Mouse (Mus musculus) myocyte (in vitro differentiated cells): Measurements from ENCODE around the gene Rhbdl2.
A peak's percentile ranks its signal among the peaks of the same experiment; 100 is the strongest.

Experiments used
- CEBPB ChIP-seq: IDR thresholded peaks from 2 replicates; pipeline ENCODE4 v1.6.1; 2011; ENCODE audit warnings: mild to moderate bottlenecking, moderate library complexity; ENCODE audit not compliant: poor library complexity, insufficient read depth, severe bottlenecking
- POLR2A ChIP-seq: IDR thresholded peaks from one replicate; pipeline ENCODE4 v1.6.1; 2011; ENCODE audit warnings: low read depth, mild to moderate bottlenecking, control low read depth, moderate library complexity; ENCODE audit not compliant: insufficient read length
- REST ChIP-seq: IDR thresholded peaks from one replicate; pipeline ENCODE4 v1.6.1; 2011; ENCODE audit warnings: mild to moderate bottlenecking, control low read depth, moderate library complexity; ENCODE audit not compliant: insufficient read depth, insufficient read length
- TCF12 ChIP-seq: IDR thresholded peaks from one replicate; pipeline ENCODE4 v1.6.1; 2011; ENCODE audit warnings: mild to moderate bottlenecking, control low read depth; ENCODE audit not compliant: poor library complexity, insufficient read depth, severe bottlenecking
- USF1 ChIP-seq: IDR thresholded peaks from one replicate; pipeline ENCODE4 v1.6.1; 2011; ENCODE audit warnings: low read depth, mild to moderate bottlenecking, control low read depth, moderate library complexity

DNA sequence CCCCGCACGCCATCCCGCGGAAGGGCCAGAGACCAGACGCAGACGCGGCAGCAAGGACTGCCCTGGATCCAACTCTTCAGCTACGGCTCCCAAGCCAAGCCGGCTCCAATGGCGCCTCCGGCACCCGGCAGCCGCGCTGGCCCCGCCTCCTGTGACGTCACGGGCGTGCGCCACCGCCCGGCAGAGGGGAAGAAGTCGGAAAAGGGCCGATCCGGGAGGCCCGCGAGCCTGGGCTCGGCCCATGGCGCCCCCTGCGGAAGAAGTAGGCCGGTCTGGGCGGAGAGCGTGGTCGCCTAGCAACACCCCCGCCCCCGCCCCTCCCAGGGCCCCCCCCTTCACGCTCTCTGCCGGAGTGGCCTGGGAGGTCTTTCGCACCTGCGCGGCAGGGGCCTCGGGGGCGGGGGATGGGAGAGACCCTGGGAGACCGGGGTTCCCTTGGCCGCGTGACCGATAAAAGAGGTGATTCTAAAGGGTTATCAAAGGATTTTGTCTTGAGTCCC, 37.5 kb upstream of the Rhbdl2 start, which contains the start of gene Akirin1:
- TF ChIP-seq POLR2A (peak; percentile 88), REST (no peak), TCF12 (no peak), USF1 (no peak), CEBPB (no peak)
